Mouse (Mus musculus) liver, adult (tissue): ENCODE results near the gene Tmem42.
A peak's percentile ranks its signal among the peaks of the same experiment; 100 is the strongest.

Experiments used
- GATA4 ChIP-seq: IDR thresholded peaks from 2 replicates; pipeline ENCODE4 v1.6.1; 2014; ENCODE audit warnings: mild to moderate bottlenecking, low read length; ENCODE audit not compliant: insufficient replicate concordance

The Tmem42 gene

GRCm38 (mm10) chr9:123020995-123021631 lies at the start of gene Tmem42:
Tmem42 (plus strand) TSS chr9:123021326.
- TF ChIP-seq GATA4: peak; percentile 26; the same call in 1 of the 2 replicates

DNA sequence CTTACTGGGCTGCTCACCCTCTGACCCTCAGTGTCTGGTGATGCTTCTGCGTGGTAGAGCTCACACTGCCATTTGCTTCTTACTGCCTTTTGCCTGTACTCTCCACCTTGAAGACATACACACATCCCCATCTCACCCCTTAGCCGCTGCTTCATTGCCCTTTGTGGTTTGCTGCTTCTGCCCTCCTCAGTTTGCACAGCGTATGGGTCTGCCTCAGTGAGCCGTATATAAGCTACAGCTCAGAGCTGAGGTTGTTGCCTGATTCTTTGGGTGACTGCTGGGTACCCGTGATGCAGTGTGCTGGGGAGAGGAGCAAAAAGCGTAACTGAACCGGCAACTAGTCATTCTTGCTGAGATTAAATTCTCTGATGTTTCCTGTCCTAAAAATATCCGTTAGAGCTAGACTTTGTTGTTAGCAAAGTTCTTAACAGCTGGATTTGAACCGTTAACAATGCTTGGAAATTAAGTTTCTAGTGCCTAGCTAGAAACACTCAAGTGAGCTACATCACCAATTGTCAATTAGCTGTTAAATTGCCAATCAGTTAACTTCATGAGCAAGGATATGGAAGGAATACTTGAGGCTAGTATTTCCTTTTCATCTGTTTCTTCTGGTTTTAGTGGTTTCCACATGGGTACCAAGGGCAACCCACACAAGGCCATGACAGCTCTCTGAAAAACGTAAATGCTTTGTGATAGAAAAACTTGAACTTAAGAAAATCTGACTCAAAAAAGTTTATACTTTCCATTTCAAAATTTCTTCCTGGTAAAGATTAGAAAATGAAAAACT lies 22.5 kb upstream of the Tmem42 start:
- no peak for TF ChIP-seq GATA4

GRCm38 (mm10) chr9:122999193-122999586 lies 21.9 kb upstream of the Tmem42 start:
- TF ChIP-seq GATA4: no peak

GRCm38 (mm10) chr9:123004718-123005117 lies 16.4 kb upstream of the Tmem42 start:
- TF ChIP-seq GATA4: no peak

DNA sequence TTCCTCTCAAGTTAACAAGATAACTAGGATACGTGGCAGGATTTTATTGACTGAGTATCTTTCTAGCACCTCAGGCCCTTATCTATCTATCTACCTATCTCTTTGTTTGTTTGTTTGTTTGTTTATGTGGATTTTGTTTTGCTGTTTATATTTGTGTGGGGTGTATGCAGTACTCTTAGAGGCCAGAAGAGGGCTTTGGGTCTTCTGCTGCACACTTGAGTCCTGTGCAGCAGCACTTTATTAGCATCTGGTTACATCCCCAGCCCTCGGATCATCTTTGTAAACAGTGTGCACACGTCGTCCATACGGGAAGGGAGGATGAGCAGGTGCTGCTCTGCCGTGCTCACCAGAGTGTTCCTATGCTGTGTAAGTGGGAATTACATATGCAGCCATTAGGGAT lies 15.1 kb upstream of the Tmem42 start:
- TF ChIP-seq GATA4: no peak

GRCm38 (mm10) chr9:123021636-123022379 lies 682 bp downstream of the Tmem42 start:
- no peak for TF ChIP-seq GATA4

DNA sequence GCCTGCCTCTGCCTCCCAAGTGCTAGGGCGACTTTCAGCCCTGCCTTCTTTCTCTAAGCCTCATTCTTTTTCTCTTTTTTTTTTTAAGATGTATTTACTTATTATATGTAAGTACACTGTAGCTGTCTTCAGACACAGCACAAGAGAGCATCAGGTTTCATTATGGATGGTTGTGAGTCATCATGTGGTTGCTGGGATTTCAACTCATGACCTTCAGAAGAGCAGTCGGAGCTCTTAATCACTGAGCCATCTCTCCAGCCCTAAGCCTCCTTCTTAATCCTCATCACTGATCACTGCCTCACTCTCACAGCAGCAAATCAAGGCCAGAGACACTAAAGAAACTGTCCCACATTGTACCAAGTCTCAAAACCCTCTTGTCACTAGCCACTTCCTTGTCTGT lies 3.1 kb downstream of the Tmem42 start:
- TF ChIP-seq GATA4: no peak

DNA sequence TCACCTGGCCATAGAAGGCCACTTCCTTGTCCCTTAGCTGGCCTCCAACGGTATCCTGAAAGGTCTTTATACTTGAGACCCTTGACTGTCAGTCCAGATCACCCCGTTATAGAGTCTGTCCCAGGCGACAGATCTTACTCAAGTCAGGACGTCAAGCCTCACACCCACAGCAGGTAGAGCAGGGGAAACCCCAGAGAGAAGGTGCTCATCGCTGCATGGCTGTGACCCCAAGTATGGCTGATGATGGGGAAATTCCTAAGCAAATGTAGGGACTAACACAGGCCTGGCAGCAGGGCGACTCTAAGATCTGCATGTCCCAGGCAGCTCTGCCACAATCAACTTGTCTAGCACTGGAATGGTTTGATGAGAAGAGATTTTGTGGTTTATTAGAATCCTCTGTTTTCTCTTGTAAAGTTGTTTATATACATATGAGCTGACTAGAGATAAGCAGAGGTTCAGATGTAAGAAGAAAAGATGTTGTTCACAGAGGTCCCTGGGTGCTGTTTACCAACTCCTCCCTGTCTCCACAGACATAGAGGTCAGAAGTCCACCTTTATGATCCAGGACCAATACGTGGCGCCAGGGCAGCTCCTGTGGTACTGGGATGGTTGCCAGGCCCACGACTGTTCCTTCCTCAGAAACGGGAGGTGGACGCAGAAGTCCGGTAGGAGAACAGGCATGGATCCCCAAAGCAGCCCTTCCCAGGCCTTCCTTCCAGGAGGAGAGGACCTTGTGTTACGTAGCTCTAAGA lies 10.5 kb downstream of the Tmem42 start:
- no peak for TF ChIP-seq GATA4

DNA sequence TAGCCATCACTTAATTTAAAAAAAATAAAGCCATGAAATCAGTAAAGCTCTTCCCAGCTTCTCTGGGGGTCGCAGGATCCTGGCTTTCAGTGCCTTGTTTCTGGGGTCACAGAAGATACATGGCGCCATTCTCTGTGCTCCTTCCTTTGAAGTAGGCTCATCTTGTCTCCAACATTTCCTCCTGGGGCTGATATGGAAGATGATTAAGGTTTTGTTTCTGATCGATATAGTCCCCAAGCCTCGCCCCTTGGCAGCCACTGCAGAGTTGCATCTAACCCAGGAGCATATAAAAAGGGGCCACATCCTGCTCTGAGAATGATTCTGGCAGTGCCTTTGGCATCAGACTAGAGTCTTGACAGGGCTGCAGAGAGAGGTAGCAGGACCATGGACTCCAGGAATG lies 13.3 kb downstream of the Tmem42 start, which contains the start of gene Tgm4:
Tgm4 (plus strand) TSS at position 301 of the 400 bp plus-strand sequence.
- TF ChIP-seq GATA4: no peak

- TF ChIP-seq GATA4: no peak
Observed at GRCm38 (mm10) chr9:123047665-123048064, 26.5 kb downstream of the Tmem42 start.

DNA sequence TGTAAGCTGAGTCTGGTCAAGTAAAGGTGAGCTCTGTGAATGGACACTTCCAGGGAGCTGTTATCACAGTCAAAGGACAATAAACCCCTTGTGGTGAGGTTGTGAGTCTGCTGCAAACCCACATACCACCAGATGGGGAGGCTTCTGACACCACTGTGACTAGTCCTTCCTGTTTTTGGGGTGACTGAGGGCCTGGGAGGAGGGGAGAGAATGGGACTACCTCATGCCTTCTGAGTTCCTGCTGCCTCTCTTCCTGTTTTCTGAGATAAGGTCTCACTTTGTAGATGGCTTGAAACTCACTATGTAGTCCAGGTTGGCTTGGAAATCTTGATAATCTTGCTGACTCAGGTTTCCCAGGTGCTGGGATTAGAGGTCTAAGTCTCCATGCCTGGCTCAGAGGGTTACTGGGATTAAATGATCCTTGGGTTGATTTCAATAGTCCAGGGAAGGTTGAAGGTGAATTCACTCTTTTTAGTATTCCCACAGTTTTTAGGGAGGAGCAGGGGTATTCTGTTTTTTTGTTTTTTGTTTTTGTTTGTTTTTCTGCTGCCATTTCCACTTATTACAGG lies 37.7 kb downstream of the Tmem42 start:
- TF ChIP-seq GATA4: no peak

DNA sequence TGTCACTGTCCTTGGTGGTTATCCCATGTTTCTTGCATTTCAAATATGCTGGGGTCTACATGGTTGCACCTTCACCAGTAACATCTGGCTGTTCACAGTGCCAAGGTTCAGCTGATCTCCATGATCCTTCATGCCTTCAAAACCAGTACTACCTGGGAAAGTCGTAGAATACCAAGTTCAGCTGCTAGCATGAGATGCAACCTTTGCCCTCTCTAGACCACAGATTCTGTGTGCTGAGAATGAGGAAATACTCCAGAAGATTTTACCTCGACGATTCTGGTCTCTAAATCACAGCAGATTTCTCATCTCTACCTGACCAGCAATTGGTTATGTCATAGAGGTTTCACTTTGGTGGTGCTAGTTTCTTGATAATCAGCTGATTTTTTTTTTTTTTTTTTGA lies 39.0 kb downstream of the Tmem42 start:
- TF ChIP-seq GATA4: no peak
